Mouse (Mus musculus) adrenal gland, postnatal 10 days (tissue): ENCODE measurements around the gene Xpc. TPM values are rescaled to one million over a fixed set of nuclear protein-coding genes. Genes with fewer than 3 reads are reported as not detected.

Experiments used
- DNase-seq: peaks from one replicate; pipeline ENCODE4 v3.0.0; 2021; ENCODE audit warnings: mixed read lengths
- total RNA-seq, 2 experiments: library from RNA; stranded (reverse); gene quantifications; 2 replicates each; pipeline ENCODE4 v1.2.3; 2021

Xpc gene
- total RNA-seq, 2 experiments from 2014 or later = 12.1 to 14.4 TPM

DNA sequence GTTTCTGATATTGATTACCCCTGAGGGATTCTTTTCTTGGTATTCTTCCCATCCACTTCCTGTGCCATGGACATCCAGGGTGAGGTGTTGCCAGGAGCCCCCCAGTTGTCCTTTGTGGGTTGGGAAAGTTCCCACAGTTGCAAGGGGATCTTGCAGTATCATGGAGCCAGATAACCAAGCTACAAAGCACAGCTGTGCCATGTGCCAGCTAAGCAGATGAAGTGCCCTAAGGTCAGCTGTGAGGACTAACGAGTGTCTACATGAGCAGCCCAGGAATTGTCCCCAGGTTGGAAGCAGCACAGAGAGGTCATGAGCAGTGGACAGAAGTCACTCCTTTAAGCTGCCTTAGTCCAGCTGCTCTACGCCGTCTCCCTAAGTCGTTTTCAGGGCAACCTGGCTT is 9.9 kb upstream of the Xpc start:
- no peak for DNase-seq

DNA sequence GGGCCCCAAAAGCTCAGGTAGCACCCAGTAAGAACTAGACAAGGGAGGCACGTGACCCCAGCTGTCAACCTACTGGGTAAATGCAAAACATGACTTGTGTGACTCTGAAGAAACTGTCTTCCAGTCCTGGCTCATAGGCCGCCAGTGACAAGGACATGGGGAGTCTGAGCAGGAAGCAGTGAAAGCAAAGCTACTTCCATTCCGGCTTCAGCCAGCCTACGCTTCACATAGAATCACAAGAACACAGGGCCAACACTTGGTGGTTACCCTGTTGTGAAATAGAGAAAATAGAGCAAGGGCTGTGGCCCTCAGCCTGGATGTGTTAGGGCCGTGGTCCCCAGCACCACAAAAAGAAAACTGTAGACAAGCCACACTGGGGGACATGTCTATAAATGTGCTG is 7.1 kb upstream of the Xpc start:
- DNase-seq = no peak

DNA sequence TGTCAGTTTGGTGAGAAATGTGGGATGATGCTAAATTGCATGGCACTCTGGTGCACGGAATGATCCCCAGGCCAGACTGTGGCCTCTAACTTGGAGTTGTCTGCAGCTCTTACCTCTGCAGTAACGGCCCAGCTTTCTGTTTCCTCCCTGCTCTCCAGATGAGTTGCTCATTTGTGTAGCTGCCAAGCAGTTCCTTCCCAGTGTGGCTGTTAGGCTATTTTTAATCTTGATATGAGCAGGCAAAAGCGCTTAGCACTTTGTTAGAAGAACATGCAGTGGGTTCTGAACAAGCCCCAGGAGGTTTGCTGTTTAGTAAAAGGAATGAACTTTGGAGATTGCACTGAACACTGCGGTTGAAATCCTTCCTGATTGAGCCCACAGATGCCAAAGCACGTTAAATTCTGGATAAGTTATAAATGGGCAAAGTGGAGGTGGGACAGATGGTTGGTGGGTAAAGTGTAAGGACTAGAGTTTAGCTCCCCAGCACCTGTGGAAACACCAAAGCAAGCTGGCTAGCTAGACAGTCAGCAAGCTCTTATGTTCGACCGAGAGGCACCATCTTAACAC is 2.8 kb upstream of the Xpc start:
- no peak for DNase-seq

DNA sequence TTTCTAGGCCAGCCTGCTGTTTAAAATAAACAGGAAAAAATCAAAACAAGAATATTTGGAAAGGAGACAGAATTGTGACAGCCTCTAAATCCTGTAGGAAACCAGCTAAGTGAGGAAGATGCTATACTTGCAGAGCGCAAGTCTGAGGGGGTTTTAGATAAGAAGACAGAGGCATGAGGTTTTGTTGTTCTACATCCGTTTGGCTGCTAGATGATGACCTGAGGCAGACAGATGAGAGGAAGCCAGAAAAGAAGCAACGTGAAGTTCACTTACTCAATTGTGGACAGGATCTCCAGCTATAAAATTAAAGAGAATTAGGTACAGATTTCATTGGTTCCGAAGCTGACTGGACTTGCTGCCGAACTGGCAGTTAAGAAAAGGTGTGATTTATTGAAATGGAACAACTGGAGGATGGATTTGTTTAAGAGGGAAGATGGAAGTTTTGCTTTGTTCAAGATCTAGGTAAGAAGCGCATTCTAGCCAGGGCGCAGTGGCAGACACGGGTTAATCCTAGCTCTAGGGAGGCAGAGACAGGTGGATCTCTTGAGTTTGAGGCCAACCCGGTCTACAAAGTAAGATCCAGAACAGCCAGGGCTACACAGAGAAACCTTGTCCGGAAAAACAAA is 838 bp downstream of the Xpc start:
- no peak for DNase-seq

DNA sequence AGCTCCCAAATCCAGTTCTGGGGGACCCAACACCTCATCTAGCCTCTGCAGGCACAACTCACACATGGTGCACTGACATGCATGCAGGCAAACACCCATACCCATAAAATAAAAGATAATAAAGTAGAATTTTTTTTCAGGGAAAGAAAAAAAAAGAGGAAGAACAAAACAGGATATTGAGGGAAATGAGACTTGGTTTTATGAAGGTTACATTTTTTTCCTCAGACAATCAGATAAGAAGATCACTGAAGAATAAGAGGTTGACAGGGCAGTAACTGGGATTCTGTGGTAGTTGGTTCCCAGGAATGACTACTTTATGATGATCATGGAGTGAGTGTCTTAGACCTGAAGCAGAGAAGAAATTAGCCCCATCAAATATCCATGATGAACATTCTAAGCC is 1.6 kb downstream of the Xpc start:
- DNase-seq = no peak

DNA sequence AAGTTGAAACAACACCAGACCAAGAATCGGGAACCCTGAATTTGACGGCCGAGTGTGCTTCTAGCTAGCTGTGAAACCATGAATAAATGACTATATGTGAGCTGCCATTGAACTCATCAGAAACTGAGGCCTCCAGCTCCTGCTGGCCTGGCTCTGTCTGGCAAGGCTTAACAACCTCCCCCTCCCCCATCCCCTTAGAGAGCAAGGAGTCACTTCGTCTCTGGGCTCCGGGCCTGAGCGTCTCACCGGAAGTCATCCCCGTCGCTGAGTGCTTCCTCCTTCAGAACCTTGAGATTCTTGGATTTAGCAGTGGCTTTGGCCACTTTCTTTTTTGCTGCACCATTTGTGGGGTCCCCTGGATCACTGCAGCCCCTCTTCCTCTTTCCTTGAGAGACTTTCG is 5.5 kb downstream of the Xpc start:
- DNase-seq = no peak

DNA sequence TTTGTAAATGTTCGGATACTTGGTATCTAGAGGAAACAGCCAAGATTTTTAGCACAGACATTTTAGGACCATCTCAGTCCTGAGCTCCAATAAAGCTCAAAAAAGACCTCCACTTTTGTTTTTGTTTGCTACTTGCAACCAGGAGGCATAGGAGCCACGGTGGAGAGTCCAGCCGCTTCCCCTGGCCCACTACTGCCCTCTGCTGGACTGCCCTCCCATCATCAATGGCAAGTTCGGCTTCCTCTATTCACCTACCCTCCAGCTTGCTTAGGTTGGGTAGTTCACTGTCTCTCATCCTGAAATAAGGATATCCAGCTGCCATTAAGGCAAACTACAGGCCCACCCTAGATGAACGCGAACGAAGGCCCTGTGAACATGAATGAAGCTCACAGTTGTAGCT is 6.4 kb downstream of the Xpc start:
- peak; percentile 91 for DNase-seq

DNA sequence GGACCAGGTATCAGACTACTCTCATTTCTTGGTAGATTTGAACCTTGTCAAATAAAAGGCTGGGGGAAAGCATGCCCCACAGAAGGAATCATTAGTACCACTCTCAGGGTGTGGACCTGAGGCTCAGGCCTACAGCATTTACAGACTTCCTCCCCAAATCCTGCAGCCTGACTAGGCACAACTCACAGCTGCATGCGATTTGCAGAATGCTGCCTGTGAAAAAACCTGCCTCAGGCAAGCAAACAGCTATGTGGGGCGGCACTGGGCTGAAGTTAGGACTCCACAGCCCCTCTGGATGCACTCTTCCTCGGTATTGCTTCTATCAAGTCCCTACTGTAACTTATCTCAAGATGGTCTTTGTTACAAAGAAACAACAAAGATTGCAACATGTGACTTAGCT is 7.6 kb downstream of the Xpc start:
- DNase-seq = no peak

DNA sequence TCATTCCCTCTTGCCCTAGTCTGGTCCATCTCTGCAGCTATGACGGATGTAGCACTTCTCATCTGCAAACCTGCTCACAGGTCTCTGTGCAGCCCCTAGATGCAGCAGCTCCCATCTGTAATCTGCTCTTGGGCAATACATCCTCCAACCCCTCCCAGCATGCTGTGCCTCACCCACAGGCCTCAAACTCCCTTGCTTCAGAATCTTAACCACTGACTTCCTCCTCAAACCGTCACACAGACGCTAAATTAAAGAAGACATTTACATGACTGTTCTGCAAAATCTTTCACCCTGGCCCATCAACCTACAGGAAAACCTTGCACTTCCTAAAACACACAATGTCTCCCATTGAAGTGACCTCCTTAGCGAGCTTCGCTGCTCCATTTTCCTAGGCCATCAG is 9.7 kb downstream of the Xpc start:
- no peak for DNase-seq

DNA sequence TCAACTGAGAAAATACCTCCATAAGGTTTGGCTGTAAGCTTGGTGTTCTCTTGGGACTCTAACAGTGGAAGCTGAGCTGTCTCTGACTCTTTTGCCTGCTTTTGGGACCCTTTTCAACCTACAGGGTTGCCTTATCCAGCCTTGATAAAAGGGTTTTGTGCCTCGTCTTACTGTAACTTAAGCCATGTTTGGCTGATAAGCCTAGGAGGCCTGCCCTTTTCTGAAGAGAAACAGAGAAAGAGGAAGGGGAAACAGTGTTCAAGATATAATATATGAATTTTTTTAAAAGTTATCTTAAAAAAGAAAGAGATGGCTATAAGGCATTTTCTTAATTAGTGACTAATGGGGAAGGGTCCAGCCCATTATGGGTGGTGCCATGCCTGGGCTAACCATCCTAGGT is 12.4 kb downstream of the Xpc start:
- no peak for DNase-seq

DNA sequence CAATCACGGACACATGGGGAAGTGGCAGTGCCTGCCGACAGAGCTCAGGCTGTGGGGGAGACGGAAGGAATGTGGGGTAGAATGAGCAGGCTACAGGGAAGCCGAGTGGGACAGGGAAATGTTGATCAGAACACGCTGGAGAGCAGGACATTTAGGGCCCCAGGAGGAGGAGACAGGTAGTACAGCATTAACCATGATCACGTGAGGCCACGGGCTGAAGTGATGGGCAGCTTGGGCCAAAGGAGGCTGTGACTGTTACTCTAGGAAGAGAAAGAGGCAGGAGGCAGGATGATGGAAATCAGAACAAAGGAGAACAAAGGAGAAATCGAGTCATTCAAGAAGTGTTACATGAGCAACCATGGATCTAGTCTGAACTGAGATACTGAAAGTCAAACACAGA is 21.2 kb downstream of the Xpc start:
- no peak for DNase-seq

DNA sequence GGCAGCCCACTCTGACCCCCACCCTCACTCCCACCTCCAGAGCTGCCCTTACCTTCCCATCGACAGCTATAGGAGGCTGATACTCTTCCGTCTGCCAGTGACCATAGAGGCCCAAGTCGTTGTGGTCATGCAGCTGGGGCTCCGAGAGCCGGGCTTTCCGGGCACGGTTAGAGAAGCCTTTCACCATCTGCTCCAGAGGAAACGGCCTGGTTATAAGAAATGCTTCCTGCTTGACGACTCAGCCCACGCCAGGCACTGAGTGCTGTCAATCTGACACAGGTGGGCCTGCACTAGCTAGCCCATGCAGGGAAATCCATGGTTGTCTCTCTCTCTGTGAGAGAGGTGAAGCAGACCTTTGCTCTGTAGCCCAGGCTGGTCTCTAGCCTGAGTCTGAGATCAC is 22.6 kb downstream of the Xpc start:
- no peak for DNase-seq

DNA sequence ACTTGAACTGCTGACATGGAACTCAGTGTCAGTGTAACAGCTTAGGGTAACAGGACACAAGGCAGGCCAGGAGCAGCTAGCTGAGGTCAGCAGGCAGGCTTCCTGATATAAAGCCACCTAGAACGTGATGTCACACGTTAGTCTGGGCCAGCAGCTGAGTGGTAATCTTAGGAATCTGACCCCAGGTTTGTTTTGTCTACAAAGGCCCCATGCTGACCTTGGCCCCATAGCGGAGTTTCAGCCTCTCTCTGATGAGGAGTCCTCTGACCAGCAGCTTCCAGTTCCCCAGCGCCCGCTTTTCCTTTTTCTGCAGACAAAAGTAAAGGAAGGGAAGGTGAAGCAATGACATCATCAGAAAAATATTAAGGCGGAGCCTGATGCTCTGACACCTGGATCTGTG is 24.7 kb downstream of the Xpc start:
- DNase-seq = no peak

DNA sequence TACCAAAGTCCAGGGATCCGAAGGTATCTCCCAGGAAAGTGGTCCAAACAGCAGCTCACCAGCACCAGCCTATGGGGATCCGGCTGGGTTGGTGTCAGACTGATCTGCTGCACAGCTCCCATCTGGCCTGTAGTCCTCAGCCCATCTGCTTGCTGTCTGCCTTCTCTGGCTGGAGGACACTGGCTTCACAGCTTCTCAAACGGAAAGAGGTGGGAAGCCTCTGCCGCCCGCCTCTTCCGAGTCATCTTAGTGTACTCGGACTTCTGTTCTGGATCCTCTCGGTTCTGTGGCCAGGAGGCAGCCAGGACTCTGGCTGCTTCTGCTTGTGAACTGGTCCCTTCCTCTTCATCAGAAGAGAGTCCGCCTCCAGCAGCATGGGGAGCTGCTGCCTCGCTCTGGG is 25.8 kb downstream of the Xpc start:
- no peak for DNase-seq

DNA sequence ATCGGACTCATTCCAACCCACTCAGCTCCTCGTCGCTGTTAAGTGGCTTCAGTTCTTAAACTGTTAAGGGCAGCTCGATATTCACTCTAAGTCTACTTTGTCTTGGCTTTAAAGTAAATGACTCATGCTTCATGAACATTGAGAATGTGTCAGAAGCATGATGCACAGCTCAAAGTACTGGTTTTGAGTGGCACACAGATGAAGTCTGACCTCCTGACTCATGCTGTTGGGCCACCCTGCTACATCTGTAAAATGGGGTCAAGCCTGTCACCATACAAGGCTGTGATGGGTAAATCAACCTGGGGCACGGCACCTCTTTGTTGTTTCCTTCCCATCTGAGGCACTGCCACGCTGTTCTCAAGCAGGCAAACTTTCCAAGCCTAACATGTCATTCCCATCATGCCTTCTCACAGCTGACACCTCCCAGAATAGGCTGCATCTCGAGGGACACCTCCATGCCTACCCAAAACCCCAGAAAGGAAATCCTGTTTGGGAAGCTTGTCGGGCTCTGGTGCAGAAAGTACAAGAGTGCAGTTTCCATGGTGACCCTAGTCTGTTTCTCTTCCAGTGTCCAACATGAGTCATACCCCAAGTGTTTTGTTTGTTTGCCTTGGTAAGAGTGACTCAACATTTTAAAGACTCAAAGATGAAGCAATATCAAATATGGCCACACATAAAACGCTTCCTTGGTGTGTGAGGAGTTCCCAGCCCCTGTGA is 27.0 kb downstream of the Xpc start:
- peak; percentile 36 for DNase-seq

DNA sequence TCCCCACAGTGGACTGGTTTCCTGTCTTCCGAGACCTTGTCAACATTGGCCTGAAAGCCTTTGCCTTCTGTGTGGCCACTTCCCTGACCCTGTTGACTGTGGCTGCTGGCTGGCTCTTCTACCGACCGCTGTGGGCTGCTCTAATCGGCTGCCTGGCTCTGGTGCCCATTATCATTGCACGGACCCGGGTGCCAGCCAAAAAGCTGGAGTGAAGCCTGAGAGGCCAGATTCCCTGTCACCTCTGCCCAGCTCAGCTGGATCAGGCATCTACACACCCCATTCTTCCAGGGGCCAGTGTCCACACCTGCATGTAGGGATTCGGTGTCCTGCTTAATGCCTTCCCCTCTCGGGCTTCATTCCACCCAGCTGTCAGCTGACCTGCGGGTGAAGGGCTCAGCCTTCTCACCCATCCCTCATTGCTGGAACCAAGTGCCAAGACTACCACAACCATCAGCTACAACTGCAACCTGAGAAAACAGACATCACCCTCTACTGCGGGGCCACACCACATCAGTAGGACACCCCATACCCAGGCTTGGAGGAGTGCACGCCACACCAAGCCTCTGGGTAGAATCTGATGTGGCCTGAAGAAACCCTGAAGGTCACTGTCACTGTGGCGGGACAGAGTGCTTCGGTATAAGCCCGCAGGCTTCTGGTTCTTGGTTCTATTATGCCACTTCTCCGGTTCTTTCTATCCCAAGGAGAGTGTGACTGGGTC is 28.8 kb downstream of the Xpc start:
- no peak for DNase-seq

DNA sequence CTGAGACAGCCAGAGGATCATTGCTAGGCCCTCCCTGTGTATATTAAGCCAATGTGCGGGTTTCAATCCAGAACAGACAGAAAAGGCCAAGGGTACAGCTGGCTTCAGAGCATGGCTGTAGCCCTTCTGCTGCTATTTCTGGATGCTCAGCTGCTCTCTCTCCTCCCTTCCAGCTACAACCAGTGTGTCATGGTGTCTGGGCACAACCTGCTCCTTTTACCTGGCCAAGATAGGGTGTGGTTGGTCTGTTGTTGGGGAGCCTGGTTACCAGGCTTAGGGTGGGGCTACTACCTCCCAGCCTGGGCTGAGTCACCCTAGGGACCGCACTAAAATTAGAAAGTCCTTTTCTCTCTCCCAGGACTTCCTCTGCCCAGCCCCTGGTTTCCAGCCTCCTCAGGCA is 32.3 kb downstream of the Xpc start:
- no peak for DNase-seq

DNA sequence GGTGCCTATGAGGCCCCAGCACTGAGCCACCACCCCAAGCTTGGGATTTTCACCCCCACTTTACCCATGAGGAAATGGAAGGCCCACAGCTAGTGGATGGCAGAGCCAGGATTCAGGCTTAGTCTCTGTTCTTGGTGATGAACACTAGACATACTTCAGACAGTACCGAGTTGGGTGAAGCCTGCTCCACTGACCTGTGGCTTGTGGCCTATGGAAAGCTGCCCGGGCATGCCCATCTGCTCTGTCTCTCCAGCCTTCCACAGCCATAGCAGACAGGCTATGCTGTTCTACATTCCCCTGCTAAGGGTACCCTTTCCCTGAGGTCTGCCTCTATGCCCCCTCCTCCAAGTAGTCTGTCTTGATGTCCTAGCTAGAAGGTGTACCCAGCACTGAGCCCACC is 39.1 kb downstream of the Xpc start:
- DNase-seq = no peak

DNA sequence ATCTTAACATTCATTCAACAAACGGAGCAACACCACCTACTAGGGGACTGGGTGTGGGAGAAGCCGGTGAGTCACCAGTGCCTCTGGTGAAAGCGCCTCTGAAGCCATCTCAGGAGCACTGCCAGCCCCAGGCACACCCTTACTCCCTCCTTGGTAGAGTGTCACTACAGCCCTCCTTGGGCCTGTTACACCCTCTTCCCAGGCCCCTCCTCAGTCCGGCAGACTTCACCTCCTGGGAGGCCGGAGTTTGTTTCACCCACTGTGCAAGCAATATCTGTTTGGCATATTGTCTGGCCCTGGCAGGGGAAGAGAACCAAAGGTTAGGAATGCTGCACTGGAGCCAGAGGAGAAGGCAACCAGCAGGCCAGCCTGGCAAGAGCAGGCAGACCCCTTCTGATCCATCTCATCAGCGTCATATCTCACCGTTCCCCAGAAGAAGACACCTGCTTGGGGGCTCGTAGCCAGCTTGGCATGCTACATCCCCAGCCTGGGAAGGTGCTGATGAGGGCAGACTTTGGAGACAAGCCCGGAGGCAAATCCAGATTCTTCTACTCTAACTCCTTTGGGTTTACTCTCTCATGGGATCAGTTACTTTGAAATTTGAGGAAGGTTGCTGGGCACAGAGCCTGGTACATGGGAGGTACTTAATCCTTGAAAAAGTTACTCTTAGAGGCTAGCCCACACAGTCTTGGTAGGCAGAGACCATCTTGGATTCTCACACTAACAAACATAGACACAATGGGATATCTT is 41.1 kb downstream of the Xpc start:
- DNase-seq = peak; percentile 59

DNA sequence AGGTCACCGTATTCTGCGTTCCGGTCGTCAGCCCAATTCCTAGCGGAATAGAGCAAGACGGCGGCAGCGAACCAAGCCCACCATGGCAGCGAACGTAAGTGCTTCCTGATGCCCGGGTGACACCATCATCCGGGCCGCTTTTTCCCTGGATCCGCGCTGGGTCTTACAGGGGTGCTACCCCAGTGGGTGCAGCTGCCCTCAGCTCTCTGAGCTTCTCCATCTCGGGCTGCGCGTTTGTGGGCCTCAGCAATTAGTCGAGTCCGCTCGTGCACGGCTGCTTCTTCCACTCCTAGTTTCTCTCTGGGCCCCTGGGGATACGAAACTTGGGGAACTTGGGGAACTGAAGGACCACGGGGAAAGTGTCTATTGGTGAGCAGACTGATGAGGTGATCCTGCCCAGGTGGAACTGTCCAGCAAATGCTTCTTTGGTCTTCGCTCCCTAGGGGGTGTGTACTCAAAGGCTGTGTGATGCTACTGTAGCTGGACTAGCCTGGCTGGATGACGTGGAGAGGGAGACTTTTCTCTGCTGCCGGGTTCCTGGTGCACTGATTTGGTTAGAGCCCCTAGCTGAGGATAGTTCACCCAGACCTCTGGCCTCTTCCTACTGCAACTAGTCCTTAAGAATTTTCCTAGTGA is 41.8 kb downstream of the Xpc start:
- no peak for DNase-seq

DNA sequence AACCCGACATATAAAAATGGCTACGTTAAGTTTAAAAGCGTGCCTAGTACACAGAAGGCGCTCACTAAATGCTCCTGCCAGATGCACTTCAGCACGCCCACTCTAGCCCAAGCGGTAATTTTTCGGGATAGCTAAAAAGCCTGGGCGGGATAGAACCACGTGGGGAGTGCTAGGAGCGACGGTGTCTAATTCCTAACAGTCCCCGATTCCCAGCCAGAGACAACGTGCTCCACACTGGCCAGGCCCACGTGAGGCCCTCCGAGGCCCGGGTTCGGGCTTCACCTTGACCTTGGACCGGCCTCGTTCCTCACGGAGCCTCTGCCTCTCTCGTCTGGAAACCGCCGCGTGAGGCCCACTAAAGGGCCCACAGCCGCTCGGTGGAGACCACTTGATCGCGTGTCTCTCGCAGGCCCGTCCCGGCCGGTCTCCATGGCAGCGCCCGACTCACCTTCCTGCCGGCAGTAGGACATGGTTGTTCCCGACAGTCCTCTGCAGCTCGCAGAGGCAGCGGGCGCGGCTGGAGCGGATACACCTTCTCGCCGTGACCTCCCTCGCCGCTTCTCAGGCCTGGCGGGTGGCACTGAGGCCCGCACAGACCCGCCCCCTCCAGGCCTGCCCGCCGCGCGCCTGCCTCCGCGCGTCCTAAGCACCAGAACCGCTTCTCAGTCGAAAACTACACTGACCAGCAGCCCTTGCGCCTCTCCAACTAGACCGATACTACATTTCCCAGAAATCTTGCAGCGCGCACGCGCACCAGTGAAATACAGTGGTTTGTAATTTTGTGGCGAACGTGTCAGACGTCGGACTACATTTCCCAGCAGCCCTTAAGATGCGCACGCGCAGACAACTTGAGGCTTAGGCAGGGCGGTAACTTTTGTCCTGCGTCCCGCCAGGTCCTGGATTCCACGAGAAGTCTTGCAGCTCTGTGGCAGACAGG is 42.6 kb downstream of the Xpc start, which contains the start of the genes Chchd4 and Tmem43:
Gene Chchd4, minus strand, starts transcription at position 679 of the 937 bp plus-strand sequence.
Gene Tmem43, plus strand, starts transcription at position 836 of the 937 bp plus-strand sequence.
- DNase-seq = peak; percentile 97
